Mouse (Mus musculus) forebrain, embryonic 10.5 days (tissue): Measurements from ENCODE around the gene Wasf3. TPM values are rescaled to one million over a fixed set of nuclear protein-coding genes. Genes with fewer than 3 reads are reported as not detected.
A peak's percentile ranks its signal among the peaks of the same experiment; 100 is the strongest.

Source experiments
- DNase-seq: peaks from one replicate; pipeline ENCODE4 v3.0.0-alpha.2; 2017; ENCODE audit warnings: low spot score; ENCODE audit errors: extremely low spot score
- H3K27ac ChIP-seq: fragments of 300-500 bp; sonication (generic); 2 replicates; pipeline ENCODE4 v1.5.1; 2016; ENCODE audit warnings: mild to moderate bottlenecking
- H3K27me3 ChIP-seq: fragments of 300-500 bp; sonication (generic); 2 replicates; pipeline ENCODE4 v1.6.1; 2016; ENCODE audit warnings: mild to moderate bottlenecking; ENCODE audit not compliant: poor library complexity, severe bottlenecking
- H3K36me3 ChIP-seq: fragments of 300-500 bp; sonication (generic); replicated peaks from 2 replicates; pipeline ENCODE4 v1.6.1; 2016; ENCODE audit warnings: mild to moderate bottlenecking, moderate library complexity
- H3K4me1 ChIP-seq: fragments of 300-500 bp; sonication (generic); 2 replicates; pipeline ENCODE4 v1.6.1; 2016
- H3K4me3 ChIP-seq: fragments of 300-500 bp; sonication (generic); 2 replicates; pipeline ENCODE4 v1.5.1; 2016; ENCODE audit warnings: mild to moderate bottlenecking, moderate library complexity
- H3K9me3 ChIP-seq: fragments of 300-500 bp; sonication (generic); 2 replicates; pipeline ENCODE4 v1.6.1; 2016; ENCODE audit warnings: mild to moderate bottlenecking, moderate library complexity
- WGBS: fragments of 180-500 bp; shearing (Covaris S2); methylation state at CpG from one replicate; pipeline ENCODE4 v1.1.7; 2016; 5-methylcytosine and 5-hydroxymethylcytosine counted together
- polyA plus RNA-seq: library from polyadenylated mRNA; unstranded; fragments of >200 nt; fragmentation: Nextera tagmentation; extraction: Ambion mirVana; gene quantifications from 2 replicates; pipeline ENCODE4 v1.2.1, GENCODE M21; 2016

The Wasf3 gene
- polyA plus RNA-seq: 7.2 and 7.3 TPM in 2 replicates

GRCm38 (mm10) chr5:146384935-146385591 lies at the start of gene Wasf3:
Gene Wasf3 (plus strand): TSS chr5:146384985.
- peaks cover 6% of the 10 kb centered on the region; the same call in 1 of the 2 replicates for H3K9me3 ChIP-seq
- peak within 1 kb of the TSS; percentile 79 for H3K4me3 ChIP-seq
- peaks cover 14% of the 10 kb centered on the region for H3K4me1 ChIP-seq
- WGBS: under 1% methylated on average over 65 of the region's 66 CpGs
- H3K36me3 ChIP-seq: peaks cover 10% of the 10 kb centered on the region
- peak within 1 kb of the TSS; percentile 91 for H3K27ac ChIP-seq
- peak; percentile 83 for DNase-seq
- no peaks in the 10 kb centered on the region for H3K27me3 ChIP-seq

DNA sequence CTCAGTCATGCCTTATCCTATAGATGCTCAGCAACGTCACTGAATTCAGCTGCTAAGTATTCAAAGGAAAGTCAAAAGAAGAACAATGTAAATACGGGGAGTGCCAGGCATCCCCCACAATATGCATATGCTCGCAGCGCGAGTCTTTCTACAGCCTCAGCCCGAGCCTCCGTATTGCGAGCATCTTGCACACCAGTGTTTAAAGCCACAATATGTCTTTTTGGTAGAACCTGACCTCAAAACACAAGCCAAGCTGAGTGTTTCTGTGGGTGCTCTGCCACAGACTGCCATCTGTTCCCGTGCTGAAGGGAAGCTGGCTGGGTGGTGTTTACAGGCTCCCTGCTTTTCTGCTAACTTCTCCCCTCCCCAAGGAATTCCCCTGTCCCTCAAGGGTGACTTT lies 46.7 kb upstream of the Wasf3 start:
- WGBS: 67% methylated on average over 9 of the region's 9 CpGs
- Histone ChIP-seq H3K36me3 (no peaks in the 10 kb centered on the region), H3K4me1 (no peaks in the 10 kb centered on the region), H3K9me3 (no peaks in the 10 kb centered on the region), H3K4me3 (no peak overlapping the region), H3K27ac (no peak overlapping the region), H3K27me3 (no peaks in the 10 kb centered on the region)
- DNase-seq: no peak

DNA sequence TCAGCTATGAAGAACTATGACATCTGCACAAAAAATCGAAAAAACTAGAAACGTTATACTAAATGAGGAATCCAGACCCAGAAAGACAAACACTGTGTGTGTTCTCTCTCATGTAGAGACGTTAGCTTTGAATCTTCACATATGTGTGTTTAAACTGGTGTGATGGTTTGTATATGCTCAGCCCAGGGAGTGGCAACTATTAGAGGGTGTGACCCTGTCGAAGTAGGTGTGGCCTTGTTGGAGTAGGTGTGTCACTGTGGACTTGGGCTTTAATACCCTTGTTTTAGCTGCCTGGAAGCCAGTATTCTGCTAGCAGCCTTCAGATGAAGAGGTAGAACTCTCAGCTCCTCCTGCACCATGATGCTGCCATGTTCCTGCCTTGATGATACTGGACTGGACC lies 44.7 kb upstream of the Wasf3 start:
- 87% methylated on average over 4 of the region's 4 CpGs for WGBS
- Histone ChIP-seq H3K36me3 (no peaks in the 10 kb centered on the region), H3K9me3 (no peaks in the 10 kb centered on the region), H3K4me3 (no peak overlapping the region), H3K27ac (no peak overlapping the region), H3K27me3 (no peaks in the 10 kb centered on the region), H3K4me1 (no peaks in the 10 kb centered on the region)
- DNase-seq: no peak

- DNase-seq: no peak
- H3K4me3 ChIP-seq: no peak overlapping the region
- no peaks in the 10 kb centered on the region for H3K4me1 ChIP-seq
- H3K27me3 ChIP-seq: no peaks in the 10 kb centered on the region
- no peak overlapping the region for H3K27ac ChIP-seq
- 91% methylated on average over 12 of the region's 12 CpGs for WGBS
- H3K9me3 ChIP-seq: no peaks in the 10 kb centered on the region
- no peaks in the 10 kb centered on the region for H3K36me3 ChIP-seq
Observed at GRCm38 (mm10) chr5:146344911-146345686, 39.7 kb upstream of the Wasf3 start.

DNA sequence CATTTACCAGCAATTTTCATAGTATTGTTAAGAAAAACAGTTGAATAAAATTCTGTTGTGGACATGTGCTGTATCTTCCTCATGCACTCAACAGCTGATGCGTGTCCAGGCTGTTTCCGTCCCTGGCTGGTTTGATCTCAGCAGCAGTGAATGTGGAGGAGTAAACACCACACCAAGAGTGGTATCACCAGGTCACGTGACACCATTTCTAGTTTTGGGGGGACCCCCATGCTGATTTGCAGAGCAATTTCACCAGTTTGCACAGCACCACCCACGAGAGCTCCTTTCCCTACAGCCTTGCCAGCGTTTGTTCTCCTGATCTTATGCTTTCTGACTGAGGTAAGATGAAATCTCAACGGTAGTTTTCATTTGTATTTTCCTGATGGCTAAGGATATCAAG lies 37.7 kb upstream of the Wasf3 start:
- H3K36me3 ChIP-seq: no peaks in the 10 kb centered on the region
- 88% methylated on average over 6 of the region's 6 CpGs for WGBS
- H3K4me3 ChIP-seq: no peak overlapping the region

GRCm38 (mm10) chr5:146349183-146349582 lies 35.6 kb upstream of the Wasf3 start:
- no peak overlapping the region for H3K27ac ChIP-seq
- H3K4me1 ChIP-seq: no peaks in the 10 kb centered on the region
- H3K4me3 ChIP-seq: no peak overlapping the region
- WGBS: 92% methylated on average over 3 of the region's 3 CpGs
- no peaks in the 10 kb centered on the region for H3K9me3 ChIP-seq
- H3K36me3 ChIP-seq: no peaks in the 10 kb centered on the region
- no peak for DNase-seq
- no peaks in the 10 kb centered on the region for H3K27me3 ChIP-seq

More for the DNA sequence above, 37.7 kb upstream of the Wasf3 start:
- H3K4me1 ChIP-seq: no peaks in the 10 kb centered on the region
- no peak overlapping the region for H3K27ac ChIP-seq
- H3K27me3 ChIP-seq: no peaks in the 10 kb centered on the region
- no peaks in the 10 kb centered on the region for H3K9me3 ChIP-seq
- DNase-seq: no peak

DNA sequence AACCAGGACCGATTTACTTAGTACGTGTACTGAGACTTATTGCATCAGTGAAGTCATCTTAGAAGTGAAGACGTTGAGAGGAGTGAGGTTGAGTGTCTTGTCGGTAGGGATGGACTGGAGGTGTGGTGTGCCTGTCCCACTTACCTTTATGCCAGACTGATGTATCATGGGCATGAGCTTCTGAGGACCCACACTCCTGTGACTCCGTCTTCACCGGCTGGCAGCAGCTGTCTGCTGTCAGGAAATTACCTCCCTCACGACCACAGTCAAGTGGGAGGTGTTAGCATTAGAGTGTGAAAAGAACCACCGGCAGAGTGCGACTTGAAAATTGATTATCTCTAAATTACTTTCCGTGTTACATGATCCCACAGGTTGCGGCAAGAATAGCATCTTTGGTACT lies 34.0 kb upstream of the Wasf3 start:
- H3K4me3 ChIP-seq: no peak overlapping the region
- H3K27ac ChIP-seq: no peak overlapping the region
- WGBS: 92% methylated on average over 11 of the region's 11 CpGs
- no peaks in the 10 kb centered on the region for H3K9me3 ChIP-seq
- H3K36me3 ChIP-seq: no peaks in the 10 kb centered on the region
- DNase-seq: no peak
- no peaks in the 10 kb centered on the region for H3K4me1 ChIP-seq
- no peaks in the 10 kb centered on the region for H3K27me3 ChIP-seq

GRCm38 (mm10) chr5:146352006-146352405 lies 32.8 kb upstream of the Wasf3 start:
- Histone ChIP-seq H3K4me1 (no peaks in the 10 kb centered on the region), H3K9me3 (no peaks in the 10 kb centered on the region), H3K4me3 (no peak overlapping the region), H3K36me3 (no peaks in the 10 kb centered on the region), H3K27ac (no peak overlapping the region), H3K27me3 (no peaks in the 10 kb centered on the region)
- no peak for DNase-seq
- 84% methylated on average over 7 of the region's 7 CpGs for WGBS

GRCm38 (mm10) chr5:146360386-146360785 lies 24.4 kb upstream of the Wasf3 start:
- 40% methylated on average over 10 of the region's 10 CpGs for WGBS
- DNase-seq: peak; percentile 22
- H3K9me3 ChIP-seq: 0 out of 2 replicates have a peak, but pooled peaks cover 15% of the 10 kb centered on the region
- no peaks in the 10 kb centered on the region for H3K27me3 ChIP-seq
- no peak overlapping the region for H3K4me3 ChIP-seq
- no peaks in the 10 kb centered on the region for H3K36me3 ChIP-seq
- no peaks in the 10 kb centered on the region for H3K4me1 ChIP-seq
- H3K27ac ChIP-seq: no peak overlapping the region

GRCm38 (mm10) chr5:146362711-146363110 lies 22.1 kb upstream of the Wasf3 start:
- DNase-seq: no peak
- Histone ChIP-seq H3K36me3 (no peaks in the 10 kb centered on the region), H3K27me3 (no peaks in the 10 kb centered on the region), H3K27ac (no peak overlapping the region), H3K9me3 (0 out of 2 replicates have a peak, but pooled peaks cover 15% of the 10 kb centered on the region), H3K4me1 (no peaks in the 10 kb centered on the region), H3K4me3 (no peak overlapping the region)
- WGBS: 84% methylated on average over 9 of the region's 9 CpGs

- Histone ChIP-seq H3K9me3 (0 out of 2 replicates have a peak, but pooled peaks cover 2% of the 10 kb centered on the region), H3K4me3 (no peak overlapping the region), H3K36me3 (no peaks in the 10 kb centered on the region), H3K27ac (no peak overlapping the region), H3K4me1 (no peaks in the 10 kb centered on the region), H3K27me3 (no peaks in the 10 kb centered on the region)
- DNase-seq: no peak
- WGBS: 86% methylated on average over 2 of the region's 2 CpGs
Observed at GRCm38 (mm10) chr5:146368356-146368755, 16.4 kb upstream of the Wasf3 start.

DNA sequence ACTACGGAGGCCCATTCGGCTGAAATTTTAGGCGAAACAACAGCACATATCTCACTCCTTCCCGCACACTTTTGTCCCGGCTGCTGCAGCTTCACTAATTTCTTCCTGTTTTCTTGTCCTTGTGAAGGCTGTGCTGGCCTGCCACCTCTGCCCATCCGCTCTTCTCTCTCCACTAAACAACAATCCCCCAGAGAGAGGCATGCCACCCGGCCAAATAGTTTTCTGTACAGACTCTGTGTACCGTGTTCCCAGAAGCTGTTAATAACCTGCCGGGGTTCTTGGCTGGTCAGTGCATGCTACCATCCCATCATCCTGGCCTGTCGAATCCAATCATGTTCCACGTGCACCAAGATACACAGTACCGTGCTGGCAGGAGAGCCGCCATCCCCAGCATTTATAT lies 15.8 kb upstream of the Wasf3 start:
- WGBS: 90% methylated on average over 13 of the region's 13 CpGs
- DNase-seq: no peak
- Histone ChIP-seq H3K27me3 (no peaks in the 10 kb centered on the region), H3K4me1 (no peaks in the 10 kb centered on the region), H3K9me3 (no peaks in the 10 kb centered on the region), H3K36me3 (no peaks in the 10 kb centered on the region), H3K27ac (no peak overlapping the region), H3K4me3 (no peak overlapping the region)

DNA sequence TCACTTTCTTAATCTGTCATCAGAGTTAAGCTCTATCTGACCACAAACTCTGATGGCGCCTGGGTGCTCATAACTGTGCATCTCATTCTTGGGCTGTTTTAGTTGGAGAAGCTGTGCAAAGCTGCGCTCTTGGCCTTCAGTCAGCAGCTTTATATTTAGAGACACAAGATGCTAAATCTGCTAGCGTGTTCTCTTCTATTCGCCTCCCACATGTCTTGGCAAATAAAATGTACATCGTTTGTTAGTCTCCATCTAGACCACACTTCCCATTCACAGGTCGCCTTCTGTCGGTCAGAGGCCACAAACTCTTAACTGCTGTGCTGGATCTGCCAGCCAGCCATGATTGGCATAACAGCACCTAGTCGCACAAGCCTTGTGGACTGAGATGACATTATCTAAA lies 14.0 kb upstream of the Wasf3 start:
- WGBS: 93% methylated on average over 8 of the region's 8 CpGs
- H3K27me3 ChIP-seq: no peaks in the 10 kb centered on the region
- no peaks in the 10 kb centered on the region for H3K36me3 ChIP-seq
- no peaks in the 10 kb centered on the region for H3K9me3 ChIP-seq
- H3K27ac ChIP-seq: no peak overlapping the region
- H3K4me3 ChIP-seq: no peak overlapping the region
- H3K4me1 ChIP-seq: no peaks in the 10 kb centered on the region
- DNase-seq: no peak
